Mouse (Mus musculus) megakaryocyte, embryonic 14.5 days (primary cell): Measurements from ENCODE around the gene Gm26741. TPM values are rescaled to one million over a fixed set of nuclear protein-coding genes. Genes with fewer than 3 reads are reported as not detected.

Source experiments
- H3K27me3 ChIP-seq: replicated peaks from 2 replicates; pipeline ENCODE3; 2012; ENCODE audit warnings: inconsistent platforms
- H3K36me3 ChIP-seq: replicated peaks from 2 replicates; pipeline ENCODE3; 2012; ENCODE audit warnings: low read length, inconsistent platforms, mixed read lengths
- H3K4me1 ChIP-seq: 2 replicates; pipeline ENCODE4 v1.6.1; 2012; ENCODE audit warnings: inconsistent platforms
- H3K4me3 ChIP-seq: replicated peaks from 2 replicates; pipeline ENCODE3; 2012; ENCODE audit warnings: moderate library complexity, mild to moderate bottlenecking, inconsistent platforms
- H3K9me3 ChIP-seq: 2 replicates; pipeline ENCODE4 v1.6.1; 2012; ENCODE audit warnings: inconsistent platforms
- FLI1 ChIP-seq: IDR thresholded peaks from 2 replicates; pipeline ENCODE4 v1.6.1; 2012; ENCODE audit warnings: low read length, inconsistent platforms, mixed read lengths
- GATA1 ChIP-seq: IDR thresholded peaks from 3 replicates; pipeline ENCODE4 v1.6.1; 2012; ENCODE audit warnings: mixed read lengths, low read length, inconsistent platforms, borderline replicate concordance
- polyA plus RNA-seq: library from polyadenylated mRNA; stranded (reverse); fragments of >175 nt; gene quantifications from 2 replicates; pipeline ENCODE4 v1.2.3, GENCODE M21; 2012; ENCODE audit warnings: low replicate concordance; ENCODE audit not compliant: insufficient read depth

Gm26741 gene
- polyA plus RNA-seq, 1 experiment, result not detected

DNA sequence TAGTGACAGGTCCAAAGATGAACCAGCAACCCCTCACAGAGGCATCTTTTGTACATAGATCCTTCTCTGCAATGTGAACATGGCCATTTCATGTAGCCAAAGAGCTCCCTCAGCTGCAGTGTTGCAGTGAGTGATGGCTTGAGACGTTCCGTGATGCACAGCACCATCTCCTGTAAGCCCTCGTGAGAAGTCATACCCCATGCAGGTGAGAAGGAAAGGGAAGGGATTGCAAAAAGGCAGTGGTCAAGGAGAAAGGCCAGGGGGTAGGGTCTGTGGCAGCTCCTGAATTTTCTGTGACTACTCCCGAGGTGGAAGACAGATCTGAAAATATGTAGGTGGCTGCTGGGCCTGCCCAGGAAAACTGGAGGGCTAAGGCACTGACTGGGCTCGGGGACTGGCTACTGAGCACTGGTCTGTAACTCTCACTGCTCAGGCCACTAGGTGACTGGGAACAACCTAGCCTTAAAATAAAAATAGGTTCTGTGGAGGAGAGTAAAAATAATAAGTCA lies 30.4 kb downstream of the Gm26741 start, which contains the start of gene Nepn:
TSS of gene Nepn (plus strand) at position 51 of the 509 bp plus-strand sequence.
- TF ChIP-seq GATA1, result no peak
- TF ChIP-seq FLI1, result no peak
- Histone ChIP-seq H3K36me3 (no peaks in the 10 kb centered on the region), H3K4me1 (peaks cover 10% of the 10 kb centered on the region; the same call in 1 of the 2 replicates), H3K4me3 (no peak within 1 kb of the TSS), H3K9me3 (no peaks in the 10 kb centered on the region), H3K27me3 (peaks cover 4% of the 10 kb centered on the region)

DNA sequence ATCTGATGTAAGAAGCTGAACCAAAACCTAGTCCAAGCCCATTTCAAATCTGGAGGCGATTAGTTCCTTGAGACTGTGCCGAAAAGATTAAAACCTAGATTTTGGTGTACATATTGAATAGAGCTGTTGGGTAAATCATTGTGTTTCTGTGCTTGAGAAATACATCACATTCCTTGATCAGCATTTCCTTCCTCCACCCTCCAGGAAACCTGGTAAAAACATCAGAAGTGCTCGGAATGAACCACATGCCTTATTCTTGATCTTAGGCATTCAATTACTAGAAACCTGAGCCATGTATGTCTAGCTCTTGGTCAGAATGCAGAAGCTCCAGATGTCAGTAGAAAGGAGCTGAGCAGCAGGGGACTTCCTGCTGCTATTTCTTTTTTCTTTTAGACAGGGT lies 30.9 kb downstream of the Gm26741 start:
- no peaks in the 10 kb centered on the region for H3K36me3 ChIP-seq
- H3K9me3 ChIP-seq, result no peaks in the 10 kb centered on the region
- H3K4me3 ChIP-seq, result no peak overlapping the region
- peaks cover 14% of the 10 kb centered on the region for H3K4me1 ChIP-seq
- peaks cover 4% of the 10 kb centered on the region for H3K27me3 ChIP-seq
- TF ChIP-seq FLI1, result no peak
- TF ChIP-seq GATA1, result no peak

DNA sequence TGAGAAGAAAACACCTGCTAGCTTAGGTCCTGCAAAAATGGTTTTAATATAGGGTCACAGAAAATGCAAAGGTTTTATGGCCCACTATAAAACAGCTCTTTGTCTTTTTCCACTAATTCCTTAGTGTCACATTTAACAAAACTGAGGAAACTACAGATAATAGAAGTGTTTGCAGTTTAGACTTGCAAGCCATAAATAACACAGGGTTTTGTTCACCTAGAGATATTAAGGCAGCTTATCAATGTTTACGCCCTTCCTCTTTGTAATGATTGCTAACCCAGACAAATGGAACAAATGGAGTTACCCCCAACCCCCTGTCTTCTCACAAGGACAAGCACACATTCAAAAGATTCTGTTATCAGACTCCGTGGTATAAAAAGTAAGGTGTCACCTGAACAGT lies 32.6 kb downstream of the Gm26741 start:
- TF ChIP-seq GATA1, result no peak
- TF ChIP-seq FLI1, result no peak
- Histone ChIP-seq H3K4me3 (no peak overlapping the region), H3K4me1 (peaks cover 8% of the 10 kb centered on the region), H3K9me3 (no peaks in the 10 kb centered on the region), H3K36me3 (no peaks in the 10 kb centered on the region), H3K27me3 (peaks cover 4% of the 10 kb centered on the region)

DNA sequence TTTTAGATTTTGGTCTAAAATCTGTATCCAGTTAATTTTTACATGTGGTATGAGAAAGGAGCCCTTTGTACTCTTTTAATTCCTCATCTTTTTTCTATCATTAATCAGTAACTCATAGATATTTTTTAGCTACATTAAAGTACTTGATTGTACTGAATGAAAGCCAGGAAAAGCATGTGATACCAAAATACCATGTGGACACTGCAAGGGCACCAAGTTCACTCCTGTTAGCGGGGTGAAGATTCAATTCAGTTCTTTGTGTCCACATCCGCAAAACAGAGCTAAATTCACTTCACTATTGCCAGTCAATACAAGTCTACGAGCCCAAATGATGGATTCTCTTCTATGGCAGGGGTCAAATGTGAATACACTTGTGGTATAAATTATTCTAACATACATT lies 38.1 kb downstream of the Gm26741 start:
- H3K4me3 ChIP-seq, result no peak overlapping the region
- TF ChIP-seq GATA1 (no peak), FLI1 (no peak)
- H3K4me1 ChIP-seq, result peaks cover 5% of the 10 kb centered on the region; the same call in 1 of the 2 replicates
- no peaks in the 10 kb centered on the region for H3K9me3 ChIP-seq
- H3K36me3 ChIP-seq, result no peaks in the 10 kb centered on the region
- no peaks in the 10 kb centered on the region for H3K27me3 ChIP-seq

DNA sequence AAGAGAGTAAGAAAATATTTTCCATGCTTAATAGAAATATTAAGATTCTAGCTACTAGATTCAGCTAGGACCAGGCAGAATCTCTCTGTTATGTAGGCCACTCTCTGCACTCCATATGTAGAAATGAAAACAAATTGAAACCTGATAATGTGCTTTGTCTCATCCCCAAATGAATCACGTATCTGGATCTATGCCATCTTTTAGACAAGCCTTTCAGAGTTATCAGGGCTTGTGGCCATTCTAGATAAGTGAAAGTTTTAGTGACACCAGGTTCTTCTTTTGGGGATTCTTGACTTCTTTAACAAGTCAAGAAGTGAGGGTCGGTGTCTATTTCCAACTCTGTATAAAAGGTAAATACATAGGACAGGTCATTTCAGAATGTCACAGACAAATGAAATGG lies 40.1 kb downstream of the Gm26741 start:
- H3K36me3 ChIP-seq, result no peaks in the 10 kb centered on the region
- H3K4me3 ChIP-seq, result no peak overlapping the region
- no peak for TF ChIP-seq FLI1
- TF ChIP-seq GATA1, result no peak
- H3K9me3 ChIP-seq, result 0 out of 2 replicates have a peak, but pooled peaks cover under 1% of the 10 kb centered on the region
- H3K27me3 ChIP-seq, result no peaks in the 10 kb centered on the region
- peaks cover 5% of the 10 kb centered on the region; the same call in 1 of the 2 replicates for H3K4me1 ChIP-seq

DNA sequence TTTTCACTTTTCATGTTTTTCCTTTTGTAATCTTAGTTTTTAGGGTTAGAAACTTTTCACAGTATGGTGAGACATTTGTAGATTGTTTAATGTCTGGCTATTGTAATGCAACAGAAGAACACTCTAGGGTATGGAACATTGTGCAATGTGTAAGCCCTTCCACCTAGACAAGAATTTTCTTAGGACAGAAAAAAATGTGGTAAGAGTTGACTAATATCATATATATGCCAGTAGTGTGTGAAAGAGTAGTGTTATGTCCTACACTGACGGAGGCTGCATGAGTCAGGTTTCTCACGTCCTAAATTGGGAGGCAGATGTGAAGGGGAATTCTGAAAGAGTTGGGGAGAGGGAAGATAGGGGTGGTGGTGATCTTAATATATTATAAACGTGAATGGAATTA lies 41.2 kb downstream of the Gm26741 start:
- TF ChIP-seq GATA1 (no peak), FLI1 (no peak)
- Histone ChIP-seq H3K27me3 (peaks cover 2% of the 10 kb centered on the region), H3K4me1 (no peaks in the 10 kb centered on the region), H3K4me3 (no peak overlapping the region), H3K9me3 (peaks cover 4% of the 10 kb centered on the region; the same call in 1 of the 2 replicates), H3K36me3 (no peaks in the 10 kb centered on the region)

DNA sequence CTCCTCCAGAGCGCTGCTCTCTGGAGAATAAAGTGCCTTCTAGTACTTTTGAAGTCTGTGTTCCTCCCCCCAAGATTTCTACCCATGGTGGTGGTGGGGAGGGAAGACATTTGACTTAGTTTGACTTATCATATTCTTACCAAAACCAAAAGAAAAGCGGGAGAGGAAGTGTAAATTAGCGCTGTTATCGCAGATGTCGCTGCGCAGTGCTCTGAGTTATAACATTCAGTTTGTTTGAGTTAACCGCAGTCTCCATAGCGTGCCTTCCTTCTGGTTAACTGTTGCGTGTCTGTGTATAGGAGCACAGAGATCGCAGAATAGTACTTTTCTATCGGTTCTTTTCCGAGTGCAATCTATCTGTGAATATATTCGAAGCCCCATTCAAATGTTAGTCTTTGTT lies 46.6 kb downstream of the Gm26741 start:
- peaks cover 4% of the 10 kb centered on the region; the same call in 1 of the 2 replicates for H3K9me3 ChIP-seq
- peaks cover 5% of the 10 kb centered on the region for H3K27me3 ChIP-seq
- no peak overlapping the region for H3K4me3 ChIP-seq
- no peaks in the 10 kb centered on the region for H3K4me1 ChIP-seq
- TF ChIP-seq GATA1, result no peak
- no peak for TF ChIP-seq FLI1
- no peaks in the 10 kb centered on the region for H3K36me3 ChIP-seq

DNA sequence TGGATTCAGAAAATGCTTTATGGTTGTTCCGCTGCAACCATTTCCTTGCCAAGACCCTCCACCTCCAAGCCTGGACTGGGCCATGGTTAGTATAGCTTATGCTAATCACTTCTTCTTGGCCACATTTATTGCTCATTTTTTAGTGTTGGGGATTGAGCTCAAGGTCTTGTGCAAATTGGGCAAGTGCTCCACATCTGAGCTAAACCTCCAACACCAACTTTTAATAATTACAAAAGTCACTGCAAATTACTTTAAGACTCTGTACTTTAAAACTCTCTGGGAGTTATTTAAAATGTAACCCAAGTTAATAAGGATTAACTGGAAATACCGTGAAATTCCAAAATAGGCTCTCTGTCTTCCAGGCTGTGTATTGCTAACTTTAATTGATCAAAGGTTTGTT lies 49.0 kb downstream of the Gm26741 start:
- Histone ChIP-seq H3K9me3 (peaks cover 4% of the 10 kb centered on the region; the same call in 1 of the 2 replicates), H3K4me1 (no peaks in the 10 kb centered on the region), H3K4me3 (no peak overlapping the region), H3K36me3 (no peaks in the 10 kb centered on the region), H3K27me3 (peaks cover 5% of the 10 kb centered on the region)
- TF ChIP-seq GATA1 (no peak), FLI1 (no peak)

Other genes starting within 250 kb of the Gm26741 start
- not detected in 2 replicates for gene Ros1, start 163.5 kb upstream of the Gm26741 start, polyA plus RNA-seq
- gene Dcbld1, start 125.1 kb upstream of the Gm26741 start, polyA plus RNA-seq, result 0.39 and 0.69 TPM in 2 replicates
- 1.0 and 1.2 TPM in 2 replicates for gene Gopc, start 23.4 kb downstream of the Gm26741 start, polyA plus RNA-seq
- not detected in 2 replicates for gene Nepn, start 30.2 kb downstream of the Gm26741 start, polyA plus RNA-seq
- 12.7 and 17.5 TPM in 2 replicates for gene Nus1, start 58.8 kb downstream of the Gm26741 start, polyA plus RNA-seq